Mouse (Mus musculus): ENCODE data around the gene Gm13119. TPM values are rescaled to one million over a fixed set of nuclear protein-coding genes. Genes with fewer than 3 reads are reported as not detected.

Gm13119 gene
- polyA plus RNA-seq, 1 experiment from 2014 or later, result not detected

Other genes with a start within 250 kb of the Gm13119 start
- not detected in 2 replicates for gene Oog3, start 195.3 kb upstream of the Gm13119 start, polyA plus RNA-seq (2015; fragmentation: Nextera tagmentation; extraction: Ambion mirVana)
- not detected in 2 replicates for gene Oog2, start 167.2 kb upstream of the Gm13119 start, polyA plus RNA-seq (2015; fragmentation: Nextera tagmentation; extraction: Ambion mirVana)
- gene C87977, start 144.6 kb upstream of the Gm13119 start, polyA plus RNA-seq (2015; fragmentation: Nextera tagmentation; extraction: Ambion mirVana), result not detected in 2 replicates
- not detected in 2 replicates for gene Pramel5, start 77.5 kb upstream of the Gm13119 start, polyA plus RNA-seq (2015; fragmentation: Nextera tagmentation; extraction: Ambion mirVana)
- gene Gm13128, start 27.7 kb upstream of the Gm13119 start, polyA plus RNA-seq (2015; fragmentation: Nextera tagmentation; extraction: Ambion mirVana), result not detected in 2 replicates
- gene Pramef20, start 20.0 kb downstream of the Gm13119 start, polyA plus RNA-seq (2015; fragmentation: Nextera tagmentation; extraction: Ambion mirVana), result not detected in 2 replicates
- not detected in 2 replicates for gene Pramef12, start 50.5 kb downstream of the Gm13119 start, polyA plus RNA-seq (2015; fragmentation: Nextera tagmentation; extraction: Ambion mirVana)
- 0.28 TPM in 1 of 2 replicates, not detected in the other for gene 1700012P22Rik, start 80.8 kb downstream of the Gm13119 start, polyA plus RNA-seq (2015; fragmentation: Nextera tagmentation; extraction: Ambion mirVana)
- gene Gm9944, start 95.4 kb downstream of the Gm13119 start, polyA plus RNA-seq (2015; fragmentation: Nextera tagmentation; extraction: Ambion mirVana), result not detected in 2 replicates
- gene Aadacl3, start 105.8 kb downstream of the Gm13119 start, polyA plus RNA-seq (2015; fragmentation: Nextera tagmentation; extraction: Ambion mirVana), result not detected in 2 replicates
- not detected in 2 replicates for gene 9430007A20Rik, start 161.9 kb downstream of the Gm13119 start, polyA plus RNA-seq (2015; fragmentation: Nextera tagmentation; extraction: Ambion mirVana)
- gene Gm13124, start 207.2 kb downstream of the Gm13119 start, polyA plus RNA-seq (2015; fragmentation: Nextera tagmentation; extraction: Ambion mirVana), result not detected in 2 replicates

Data from hindbrain, embryonic 15.5 days (tissue).